Mouse (Mus musculus): Measurements from ENCODE around the gene B4galnt3. TPM values are rescaled to one million over a fixed set of nuclear protein-coding genes. Genes with fewer than 3 reads are reported as not detected.

Gene B4galnt3
- polyA plus RNA-seq, 1 experiment = 0.66 TPM

DNA sequence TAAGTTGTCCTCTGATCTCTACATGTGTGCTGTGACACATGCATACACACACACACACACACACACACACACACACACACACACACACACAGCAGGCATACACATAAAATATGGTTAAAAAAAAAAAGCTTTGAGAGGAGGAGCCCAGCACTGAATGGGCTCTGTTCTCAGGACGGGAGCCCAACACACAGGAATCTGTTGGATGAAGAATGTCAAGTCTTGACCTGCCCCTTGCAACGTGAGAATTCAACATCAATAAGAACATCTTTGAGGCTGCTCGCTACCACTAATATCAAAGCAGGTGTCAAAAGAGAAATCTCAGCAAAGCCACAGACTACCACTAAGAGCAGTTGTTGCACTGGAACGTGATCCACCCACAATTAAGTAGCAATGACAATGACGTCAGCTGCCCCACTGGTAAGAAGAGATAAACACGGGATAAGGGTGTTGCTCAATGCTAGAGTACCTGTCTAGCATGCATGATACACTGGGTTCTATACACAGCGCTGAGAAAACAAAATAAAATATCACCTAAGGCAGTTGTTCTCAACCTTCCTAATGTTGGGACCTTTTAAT is 17.4 kb downstream of the B4galnt3 start:
- H3K36me3 ChIP-seq (ENCODE audit: control insufficient read depth, insufficient read depth, low read length) = no peaks in the 10 kb centered on the region
- no peak for TF ChIP-seq POLR2A (IDR thresholded peaks at IDR 0.05; ENCODE audit: control insufficient read depth, extremely low read depth, insufficient read depth, low read length, poor library complexity)
- no peak for TF ChIP-seq CTCF (IDR thresholded peaks at IDR 0.05; ENCODE audit: borderline replicate concordance, control insufficient read depth, extremely low read depth, insufficient read depth, low read length, poor library complexity)
- no peak overlapping the region for H3K27ac ChIP-seq (ENCODE audit: control insufficient read depth, insufficient read depth, low read length)
- no peaks in the 10 kb centered on the region for H3K4me1 ChIP-seq (replicated peaks; ENCODE audit: control insufficient read depth, insufficient read depth, low read length)
- no peaks in the 10 kb centered on the region; the same call in 1 of the 2 replicates for H3K27me3 ChIP-seq (ENCODE audit: control insufficient read depth, insufficient read depth, low read length)
- H3K4me3 ChIP-seq (ENCODE audit: control insufficient read depth, insufficient read depth, low read length) = no peak overlapping the region
- WGBS = 82% methylated on average over 7 of the region's 7 CpGs
- DNase-seq = no peak

DNA sequence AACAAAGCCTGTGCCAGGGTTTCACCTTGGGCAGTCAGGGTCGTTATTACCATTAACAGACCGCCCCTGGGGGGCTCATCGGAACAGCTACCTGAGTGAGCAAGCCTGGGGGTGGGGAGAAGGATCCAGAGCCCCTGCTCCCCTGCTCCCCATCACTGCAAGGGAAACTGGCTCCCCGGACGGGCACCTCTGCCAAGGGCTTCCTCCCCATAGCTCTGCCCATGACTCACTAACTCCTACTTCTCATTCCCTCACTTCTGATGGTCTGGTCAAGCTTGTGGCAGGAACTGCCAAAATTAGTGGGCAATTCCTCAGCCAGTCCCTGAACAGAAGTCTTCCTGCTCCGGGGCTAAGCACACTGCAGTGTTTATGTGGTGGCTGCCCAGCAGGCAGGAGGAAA is 19.1 kb downstream of the B4galnt3 start:
- DNase-seq = no peak
- Histone ChIP-seq H3K27ac (ENCODE audit: control insufficient read depth, insufficient read depth, low read length) (no peak overlapping the region), H3K4me1 (replicated peaks; ENCODE audit: control insufficient read depth, insufficient read depth, low read length) (no peaks in the 10 kb centered on the region), H3K36me3 (ENCODE audit: control insufficient read depth, insufficient read depth, low read length) (no peaks in the 10 kb centered on the region), H3K4me3 (ENCODE audit: control insufficient read depth, insufficient read depth, low read length) (no peak overlapping the region), H3K27me3 (ENCODE audit: control insufficient read depth, insufficient read depth, low read length) (no peaks in the 10 kb centered on the region; the same call in 1 of the 2 replicates)
- TF ChIP-seq POLR2A (IDR thresholded peaks at IDR 0.05; ENCODE audit: control insufficient read depth, extremely low read depth, insufficient read depth, low read length, poor library complexity) (no peak), CTCF (IDR thresholded peaks at IDR 0.05; ENCODE audit: borderline replicate concordance, control insufficient read depth, extremely low read depth, insufficient read depth, low read length, poor library complexity) (no peak)
- WGBS = 60% methylated on average over 6 of the region's 6 CpGs

DNA sequence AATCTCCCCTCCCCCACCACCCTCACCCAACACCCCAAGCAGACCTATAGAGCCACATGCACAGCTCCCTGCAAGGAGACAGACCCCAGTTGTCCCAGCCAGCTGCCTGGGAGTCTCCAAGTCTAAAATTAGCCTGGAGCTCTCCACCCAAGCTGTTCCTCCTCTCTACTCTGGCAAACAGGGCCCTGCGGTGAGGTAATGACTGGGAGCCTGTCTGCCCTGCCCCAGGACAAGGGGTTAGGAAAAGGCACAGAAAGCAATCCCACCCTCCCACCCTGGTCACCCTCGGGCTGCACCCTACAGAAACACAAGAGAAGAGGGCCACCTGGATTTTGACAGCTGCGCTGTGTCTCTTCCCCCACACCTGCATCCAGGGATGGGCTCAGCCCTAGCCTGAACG is 19.5 kb downstream of the B4galnt3 start:
- no peak overlapping the region for H3K27ac ChIP-seq (ENCODE audit: control insufficient read depth, insufficient read depth, low read length)
- H3K27me3 ChIP-seq (ENCODE audit: control insufficient read depth, insufficient read depth, low read length) = no peaks in the 10 kb centered on the region
- TF ChIP-seq POLR2A (IDR thresholded peaks at IDR 0.05; ENCODE audit: control insufficient read depth, extremely low read depth, insufficient read depth, low read length, poor library complexity) = no peak
- no peak for TF ChIP-seq CTCF (IDR thresholded peaks at IDR 0.05; ENCODE audit: borderline replicate concordance, control insufficient read depth, extremely low read depth, insufficient read depth, low read length, poor library complexity)
- DNase-seq = no peak
- no peaks in the 10 kb centered on the region for H3K36me3 ChIP-seq (ENCODE audit: control insufficient read depth, insufficient read depth, low read length)
- WGBS = 73% methylated on average over 4 of the region's 4 CpGs
- H3K4me3 ChIP-seq (ENCODE audit: control insufficient read depth, insufficient read depth, low read length) = no peak overlapping the region
- H3K4me1 ChIP-seq (replicated peaks; ENCODE audit: control insufficient read depth, insufficient read depth, low read length) = no peaks in the 10 kb centered on the region

DNA sequence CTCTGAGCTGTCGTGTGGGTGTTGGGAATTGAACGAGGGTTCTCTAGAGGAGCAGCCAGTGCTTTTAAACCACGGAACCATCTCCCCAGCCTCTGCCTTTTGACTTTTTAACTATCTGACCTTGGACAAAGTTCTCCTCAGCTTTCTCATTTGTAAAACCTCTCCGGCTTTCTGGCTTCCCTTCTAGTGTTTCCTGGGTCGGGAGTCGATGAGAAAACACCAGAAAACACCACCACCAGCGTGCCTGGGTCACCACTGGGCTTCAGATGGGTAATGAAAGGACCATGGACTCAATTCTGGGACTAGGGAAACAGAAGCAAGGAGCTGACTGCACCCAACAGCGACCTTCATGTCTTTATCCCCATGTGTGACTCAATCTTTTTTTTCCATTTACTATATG is 20.2 kb downstream of the B4galnt3 start:
- no peak for DNase-seq
- Histone ChIP-seq H3K27ac (ENCODE audit: control insufficient read depth, insufficient read depth, low read length) (no peak overlapping the region), H3K4me3 (ENCODE audit: control insufficient read depth, insufficient read depth, low read length) (no peak overlapping the region), H3K36me3 (ENCODE audit: control insufficient read depth, insufficient read depth, low read length) (no peaks in the 10 kb centered on the region), H3K27me3 (ENCODE audit: control insufficient read depth, insufficient read depth, low read length) (no peaks in the 10 kb centered on the region), H3K4me1 (replicated peaks; ENCODE audit: control insufficient read depth, insufficient read depth, low read length) (no peaks in the 10 kb centered on the region)
- 84% methylated on average over 8 of the region's 8 CpGs for WGBS
- no peak for TF ChIP-seq POLR2A (IDR thresholded peaks at IDR 0.05; ENCODE audit: control insufficient read depth, extremely low read depth, insufficient read depth, low read length, poor library complexity)
- no peak for TF ChIP-seq CTCF (IDR thresholded peaks at IDR 0.05; ENCODE audit: borderline replicate concordance, control insufficient read depth, extremely low read depth, insufficient read depth, low read length, poor library complexity)

DNA sequence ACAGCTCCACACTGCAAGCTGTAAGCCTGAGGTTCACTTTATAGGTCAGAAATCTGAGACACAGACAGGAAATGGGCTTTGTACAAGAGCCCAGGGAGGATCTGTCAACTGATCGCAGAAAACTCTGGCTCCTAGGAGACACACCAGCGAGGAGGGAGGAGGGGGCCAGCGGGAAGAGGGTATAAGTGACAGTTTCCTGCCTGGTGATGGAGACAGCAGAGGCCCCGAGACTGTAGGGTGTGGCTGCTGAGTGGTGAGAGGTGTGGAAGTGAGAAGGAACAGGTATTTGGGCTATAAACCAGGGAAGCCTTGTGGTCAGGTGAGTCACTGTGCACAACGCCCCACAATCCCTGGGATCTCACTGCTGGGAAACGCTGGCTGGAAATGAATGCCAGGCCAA is 30.2 kb downstream of the B4galnt3 start:
- WGBS = 26% methylated on average over 6 of the region's 6 CpGs
- no peak for DNase-seq
- H3K36me3 ChIP-seq (ENCODE audit: control insufficient read depth, insufficient read depth, low read length) = no peaks in the 10 kb centered on the region
- no peak overlapping the region for H3K4me3 ChIP-seq (ENCODE audit: control insufficient read depth, insufficient read depth, low read length)
- H3K4me1 ChIP-seq (replicated peaks; ENCODE audit: control insufficient read depth, insufficient read depth, low read length) = no peaks in the 10 kb centered on the region
- no peaks in the 10 kb centered on the region for H3K27me3 ChIP-seq (ENCODE audit: control insufficient read depth, insufficient read depth, low read length)
- TF ChIP-seq CTCF (IDR thresholded peaks at IDR 0.05; ENCODE audit: borderline replicate concordance, control insufficient read depth, extremely low read depth, insufficient read depth, low read length, poor library complexity) (no peak), POLR2A (IDR thresholded peaks at IDR 0.05; ENCODE audit: control insufficient read depth, extremely low read depth, insufficient read depth, low read length, poor library complexity) (no peak)
- no peak overlapping the region for H3K27ac ChIP-seq (ENCODE audit: control insufficient read depth, insufficient read depth, low read length)

DNA sequence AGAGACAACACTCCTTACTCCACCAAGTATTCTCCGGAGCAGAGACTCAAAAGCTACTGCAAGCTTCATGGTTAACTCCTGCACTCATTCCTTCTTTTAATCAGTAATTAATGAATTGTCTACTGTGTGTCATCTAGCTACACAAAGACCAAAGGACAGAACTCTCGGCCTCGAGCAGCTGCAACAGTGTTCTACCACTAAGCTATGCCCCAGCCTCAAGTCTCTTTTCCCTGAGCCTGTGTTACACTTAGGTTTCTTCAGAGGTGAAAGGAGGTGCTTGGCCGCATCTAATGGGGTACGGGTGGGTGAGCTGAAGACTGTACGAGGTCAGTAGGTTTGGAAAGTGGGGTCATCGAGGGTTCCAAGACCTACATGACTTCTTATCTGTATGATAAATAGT is 30.8 kb downstream of the B4galnt3 start:
- Histone ChIP-seq H3K27ac (ENCODE audit: control insufficient read depth, insufficient read depth, low read length) (no peak overlapping the region), H3K27me3 (ENCODE audit: control insufficient read depth, insufficient read depth, low read length) (no peaks in the 10 kb centered on the region), H3K36me3 (ENCODE audit: control insufficient read depth, insufficient read depth, low read length) (no peaks in the 10 kb centered on the region), H3K4me3 (ENCODE audit: control insufficient read depth, insufficient read depth, low read length) (no peak overlapping the region), H3K4me1 (replicated peaks; ENCODE audit: control insufficient read depth, insufficient read depth, low read length) (no peaks in the 10 kb centered on the region)
- TF ChIP-seq POLR2A (IDR thresholded peaks at IDR 0.05; ENCODE audit: control insufficient read depth, extremely low read depth, insufficient read depth, low read length, poor library complexity) (no peak), CTCF (IDR thresholded peaks at IDR 0.05; ENCODE audit: borderline replicate concordance, control insufficient read depth, extremely low read depth, insufficient read depth, low read length, poor library complexity) (no peak)
- WGBS = 92% methylated on average over 7 of the region's 7 CpGs
- no peak for DNase-seq

Measured in thymus, adult 2 months (tissue).